In genomic region chr11:106122221-106122620, GRCm38 (mm10) we compare ENCODE assay signal across 16 mouse cellular contexts. TPM values are rescaled to one million over a fixed set of nuclear protein-coding genes. Genes with fewer than 3 reads are reported as not detected.
A peak's percentile ranks its signal among the peaks of the same experiment; 100 is the strongest.
DNase-seq lines count a peak whose midpoint lies in the region; ATAC-seq and TF ChIP-seq lines count a peak whose summit lies in the region.
"Had no signal": no experiment of that assay in that cellular context is flagged by ENCODE, and none has a peak within 500 bp of the region (broad histone marks: within the 10 kb centered on the region; RNA-seq: fewer than 3 reads in every experiment).

No protein-coding gene starts in this region.

- H3K36me3 ChIP-seq in kidney, embryonic 16.5 days (ENCODE audit: insufficient read depth, low read length), result peaks cover 47% of the 10 kb centered on the region
- H3K36me3 ChIP-seq in macrophage (ENCODE audit: inconsistent target), result peaks cover 27% of the 10 kb centered on the region; the same call in 1 of the 2 replicates
- peaks cover 29% of the 10 kb centered on the region for H3K36me3 ChIP-seq in forebrain, postnatal 0 days (ENCODE audit: insufficient read depth)

- H3K9ac ChIP-seq in kidney, embryonic 16.5 days (replicated peaks; ENCODE audit: low read length), result no peak overlapping the region
- H3K9ac ChIP-seq in forebrain, postnatal 0 days, result no peak overlapping the region
- H3K9ac ChIP-seq: embryonic facial prominence, embryonic 12.5 days; forebrain, embryonic 15.5 days; hindbrain, embryonic 14.5 days; limb, embryonic 12.5 days; midbrain, embryonic 12.5 days had no signal

- no peak overlapping the region for H3K4me3 ChIP-seq in kidney, embryonic 16.5 days (ENCODE audit: low read length)
- H3K4me3 ChIP-seq in bone marrow, adult 2 months (replicated peaks; ENCODE audit: control insufficient read depth, low read depth, low read length), result no peak overlapping the region
- no peak overlapping the region for H3K4me3 ChIP-seq in macrophage (ENCODE audit: inconsistent target)
- no peak overlapping the region for H3K4me3 ChIP-seq in forebrain, postnatal 0 days (ENCODE audit: low read depth, low read length)
- no peak overlapping the region for H3K4me3 ChIP-seq in cerebellum, adult 2 months (replicated peaks; ENCODE audit: insufficient read depth, low read depth, low read length)
- H3K4me3 ChIP-seq: embryonic facial prominence, embryonic 12.5 days; forebrain, embryonic 15.5 days; limb, embryonic 12.5 days; midbrain, embryonic 12.5 days had no signal

- no peak for DNase-seq in kidney, postnatal 4 days
- DNase-seq in forebrain, postnatal 0 days, result no peak
- no peak for DNase-seq in cerebellum, adult 2 months
- DNase-seq: cerebellum, adult 11 months; right cerebral cortex, postnatal 4 days had no signal

- H3K4me2 ChIP-seq in kidney, embryonic 16.5 days (replicated peaks; ENCODE audit: low read depth, low read length), result no peak overlapping the region
- H3K4me2 ChIP-seq in forebrain, postnatal 0 days (ENCODE audit: low read depth), result no peak overlapping the region
- H3K4me2 ChIP-seq: embryonic facial prominence, embryonic 12.5 days; forebrain, embryonic 15.5 days; hindbrain, embryonic 14.5 days; limb, embryonic 12.5 days; midbrain, embryonic 12.5 days had no signal

- H3K4me1 ChIP-seq in kidney, embryonic 16.5 days (ENCODE audit: insufficient read depth, low read length), result no peaks in the 10 kb centered on the region
- peaks cover 1% of the 10 kb centered on the region; the same call in 1 of the 2 replicates for H3K4me1 ChIP-seq in bone marrow, adult 2 months (ENCODE audit: control insufficient read depth, insufficient read depth, low read length)
- H3K4me1 ChIP-seq in forebrain, postnatal 0 days (ENCODE audit: insufficient read depth), result no peaks in the 10 kb centered on the region
- H3K4me1 ChIP-seq in cerebellum, adult 2 months (ENCODE audit: control insufficient read depth, insufficient read depth, low read length), result peaks cover 6% of the 10 kb centered on the region; the same call in 1 of the 2 replicates
- H3K4me1 ChIP-seq: embryonic facial prominence, embryonic 12.5 days; forebrain, embryonic 15.5 days; limb, embryonic 12.5 days; midbrain, embryonic 12.5 days had no signal

- TF ChIP-seq CTCF in bone marrow, adult 2 months (IDR thresholded peaks at IDR 0.05; ENCODE audit: control insufficient read depth, insufficient read depth, low read length), result no peak
- TF ChIP-seq CTCF in forebrain, postnatal 0 days (IDR thresholded peaks at IDR 0.05; ENCODE audit: low read depth), result no peak
- no peak for TF ChIP-seq CTCF in cerebellum, adult 2 months (IDR thresholded peaks at IDR 0.05; ENCODE audit: borderline replicate concordance, insufficient read depth, low read depth, low read length)

- 95% methylated on average over 5 of the region's 5 CpGs for WGBS in kidney, embryonic 16.5 days
- 64% methylated on average over 5 of the region's 5 CpGs for WGBS in bone marrow, adult 2 months
- 88% methylated on average over 5 of the region's 5 CpGs for WGBS in macrophage (ENCODE audit: missing documents)
- 95% methylated on average over 5 of the region's 5 CpGs for WGBS in forebrain, postnatal 0 days
- WGBS in cerebellum, adult 2 months, result over 99% methylated on average over 5 of the region's 5 CpGs

- H3K27ac ChIP-seq in kidney, embryonic 16.5 days (ENCODE audit: low read length), result peak overlapping the region; percentile 4; the same call in 1 of the 2 replicates
- H3K27ac ChIP-seq in bone marrow, adult 2 months (ENCODE audit: control insufficient read depth, insufficient read depth, low read depth, low read length, poor library complexity), result peak overlapping the region; percentile 83
- peak overlapping the region; percentile 77 for H3K27ac ChIP-seq in macrophage
- H3K27ac ChIP-seq in forebrain, postnatal 0 days (ENCODE audit: low read depth, low read length), result no peak overlapping the region
- H3K27ac ChIP-seq in cerebellum, adult 2 months (ENCODE audit: insufficient read depth, low read length), result no peak overlapping the region
- H3K27ac ChIP-seq: embryonic facial prominence, embryonic 12.5 days; forebrain, embryonic 15.5 days; hindbrain, embryonic 14.5 days; limb, embryonic 12.5 days; midbrain, embryonic 12.5 days had no signal

- no peak for ATAC-seq in kidney, embryonic 16.5 days (ENCODE audit: low FRiP score, low TSS enrichment)
- ATAC-seq in CD4-positive, CD25-positive, alpha-beta regulatory T cell, adult 4 months, result peak; percentile 27
- ATAC-seq in forebrain, postnatal 0 days, result no peak
- ATAC-seq: forebrain, embryonic 15.5 days had no signal

- no peaks in the 10 kb centered on the region for H3K9me3 ChIP-seq in kidney, embryonic 16.5 days (ENCODE audit: low read length)
- H3K9me3 ChIP-seq in forebrain, postnatal 0 days (ENCODE audit: low read length), result no peaks in the 10 kb centered on the region
- H3K9me3 ChIP-seq: embryonic facial prominence, embryonic 12.5 days; forebrain, embryonic 15.5 days; limb, embryonic 12.5 days; midbrain, embryonic 12.5 days had no signal

- TF ChIP-seq POLR2A in bone marrow, adult 2 months (IDR thresholded peaks at IDR 0.05; ENCODE audit: borderline replicate concordance, control insufficient read depth, low read depth, low read length), result no peak
- TF ChIP-seq POLR2A in cerebellum, adult 2 months (IDR thresholded peaks at IDR 0.05; ENCODE audit: borderline replicate concordance, insufficient read depth, low read length), result no peak

- no peaks in the 10 kb centered on the region for H3K27me3 ChIP-seq in kidney, embryonic 16.5 days (ENCODE audit: insufficient read depth, low read length)
- no peaks in the 10 kb centered on the region for H3K27me3 ChIP-seq in forebrain, postnatal 0 days (ENCODE audit: insufficient read depth, low read length)
- H3K27me3 ChIP-seq in cerebellum, adult 2 months (ENCODE audit: control insufficient read depth, insufficient read depth, low read length), result no peaks in the 10 kb centered on the region
- H3K27me3 ChIP-seq: embryonic facial prominence, embryonic 12.5 days; forebrain, embryonic 15.5 days; limb, embryonic 12.5 days; midbrain, embryonic 12.5 days had no signal

- peaks cover 83% of the 10 kb centered on the region for H3K79me2 ChIP-seq in macrophage (ENCODE audit: inconsistent target)

RNA-seq across cellular contexts. Expression of gene Map3k3, which starts 37.8 kb away (rescaled TPM):
- polyA plus RNA-seq in kidney, embryonic 16.5 days (2015; fragmentation: Nextera tagmentation; extraction: Ambion mirVana), result 12.7 and 22.6 TPM in 2 replicates
- 10 to 100 TPM; 30.1 to 37.1 TPM for polyA plus RNA-seq in CD4-positive, CD25-positive, alpha-beta regulatory T cell, adult 4 months (2017; shearing (Covaris generic))
- 7.3 and 14.4 TPM in 2 replicates for polyA plus RNA-seq in bone marrow, adult 2 months (2011; ENCODE audit: insufficient read depth, insufficient read length, low replicate concordance, missing spikeins)
- 100 to 1,000 TPM in 18 of 26 experiments, 10 to 100 TPM in 8; 57.7 to 179 (median 131) TPM for total RNA-seq in macrophage (2018; cell fraction: chromatin; rRNA removed)
- total RNA-seq in macrophage (2018; cell fraction: cytosol; rRNA removed), result 10 to 100 TPM; 43.2 to 66.4 (median 60.0) TPM
- 100 to 1,000 TPM in 8 of 26 experiments, 10 to 100 TPM in 18; 44.3 to 138 (median 89.0) TPM for total RNA-seq in macrophage (2018; cell fraction: nucleus; rRNA removed)
- polyA plus RNA-seq in macrophage (2018), result 47.7 to 51.9 TPM (median 49.8 TPM) in 3 replicates
- 29.2 and 32.9 TPM in 2 replicates for total RNA-seq in forebrain, postnatal 0 days (2014; rRNA removed)
- polyA plus RNA-seq in forebrain, postnatal 0 days (2015; fragmentation: Nextera tagmentation; extraction: Ambion mirVana), result 6.7 and 8.5 TPM in 2 replicates
- polyA plus RNA-seq in cerebellum, adult 2 months (2012; rRNA removed), result 33.8 and 34.0 TPM in 2 replicates

RNA-seq across cellular contexts. Expression of gene Gm10840, which starts 38.4 kb away (rescaled TPM):
- not detected in 2 replicates for polyA plus RNA-seq in kidney, embryonic 16.5 days (2015; fragmentation: Nextera tagmentation; extraction: Ambion mirVana)
- not detected for polyA plus RNA-seq in CD4-positive, CD25-positive, alpha-beta regulatory T cell, adult 4 months (2017; shearing (Covaris generic))
- polyA plus RNA-seq in bone marrow, adult 2 months (2011; ENCODE audit: insufficient read depth, insufficient read length, low replicate concordance, missing spikeins), result not detected in 2 replicates
- total RNA-seq in macrophage (2018; cell fraction: chromatin; rRNA removed), result not detected
- not detected for total RNA-seq in macrophage (2018; cell fraction: cytosol; rRNA removed)
- total RNA-seq in macrophage (2018; cell fraction: nucleus; rRNA removed), result not detected
- polyA plus RNA-seq in macrophage (2018), result not detected in 3 replicates
- total RNA-seq in forebrain, postnatal 0 days (2014; rRNA removed), result not detected in 2 replicates
- 0.67 and 0.82 TPM in 2 replicates for polyA plus RNA-seq in forebrain, postnatal 0 days (2015; fragmentation: Nextera tagmentation; extraction: Ambion mirVana)
- polyA plus RNA-seq in cerebellum, adult 2 months (2012; rRNA removed), result not detected in 2 replicates
- total RNA-seq: adrenal gland, adult 2 months had no signal
- polyA plus RNA-seq: adrenal gland, adult 2 months; embryonic facial prominence, embryonic 12.5 days; hindbrain, embryonic 14.5 days; large intestine, adult 2 months; limb, embryonic 12.5 days had no signal

RNA-seq across cellular contexts. Expression of gene Limd2, which starts 38.4 kb away (rescaled TPM):
- polyA plus RNA-seq in kidney, embryonic 16.5 days (2015; fragmentation: Nextera tagmentation; extraction: Ambion mirVana), result 207 and 214 TPM in 2 replicates
- polyA plus RNA-seq in CD4-positive, CD25-positive, alpha-beta regulatory T cell, adult 4 months (2017; shearing (Covaris generic)), result 100 to 1,000 TPM; 597 to 715 TPM
- polyA plus RNA-seq in bone marrow, adult 2 months (2011; ENCODE audit: insufficient read depth, insufficient read length, low replicate concordance, missing spikeins), result 45.8 and 98.2 TPM in 2 replicates
- 100 to 1,000 TPM in 1 of 26 experiments, 10 to 100 TPM in 24, 1 to 10 TPM in 1; 8.2 to 112 (median 31.2) TPM for total RNA-seq in macrophage (2018; cell fraction: chromatin; rRNA removed)
- 100 to 1,000 TPM in 13 of 26 experiments, 10 to 100 TPM in 13; 45.0 to 294 (median 129) TPM for total RNA-seq in macrophage (2018; cell fraction: cytosol; rRNA removed)
- 100 to 1,000 TPM in 7 of 26 experiments, 10 to 100 TPM in 19; 14.1 to 140 (median 60.6) TPM for total RNA-seq in macrophage (2018; cell fraction: nucleus; rRNA removed)
- polyA plus RNA-seq in macrophage (2018), result 74.9 to 122 TPM (median 80.3 TPM) in 3 replicates
- total RNA-seq in forebrain, postnatal 0 days (2014; rRNA removed), result 83.9 and 85.0 TPM in 2 replicates
- polyA plus RNA-seq in forebrain, postnatal 0 days (2015; fragmentation: Nextera tagmentation; extraction: Ambion mirVana), result 171 and 189 TPM in 2 replicates
- polyA plus RNA-seq in cerebellum, adult 2 months (2012; rRNA removed), result 36.1 and 41.1 TPM in 2 replicates

RNA-seq across cellular contexts. Expression of gene Taco1, which starts 56.4 kb away (rescaled TPM):
- polyA plus RNA-seq in kidney, embryonic 16.5 days (2015; fragmentation: Nextera tagmentation; extraction: Ambion mirVana), result 13.0 and 13.2 TPM in 2 replicates
- polyA plus RNA-seq in CD4-positive, CD25-positive, alpha-beta regulatory T cell, adult 4 months (2017; shearing (Covaris generic)), result 10 to 100 TPM in 1 of 2 experiments, 1 to 10 TPM in 1; 7.4 to 18.0 TPM
- polyA plus RNA-seq in bone marrow, adult 2 months (2011; ENCODE audit: insufficient read depth, insufficient read length, low replicate concordance, missing spikeins), result 6.6 and 11.8 TPM in 2 replicates
- total RNA-seq in macrophage (2018; cell fraction: chromatin; rRNA removed), result 1 to 10 TPM; 1.9 to 8.9 (median 4.9) TPM
- 10 to 100 TPM in 11 of 26 experiments, 1 to 10 TPM in 15; 2.5 to 14.2 (median 9.2) TPM for total RNA-seq in macrophage (2018; cell fraction: cytosol; rRNA removed)
- total RNA-seq in macrophage (2018; cell fraction: nucleus; rRNA removed), result 10 to 100 TPM in 2 of 26 experiments, 1 to 10 TPM in 24; 2.4 to 11.2 (median 5.4) TPM
- 9.9 to 15.0 TPM (median 13.6 TPM) in 3 replicates for polyA plus RNA-seq in macrophage (2018)
- total RNA-seq in forebrain, postnatal 0 days (2014; rRNA removed), result 17.4 and 18.1 TPM in 2 replicates
- 2.9 and 5.0 TPM in 2 replicates for polyA plus RNA-seq in forebrain, postnatal 0 days (2015; fragmentation: Nextera tagmentation; extraction: Ambion mirVana)
- 14.3 and 17.7 TPM in 2 replicates for polyA plus RNA-seq in cerebellum, adult 2 months (2012; rRNA removed)

Comparison
In these comparisons a context has a peak if more than half of its experiments do, and no peak if none do; other contexts are left out.
1. H3K27ac ChIP-seq: peak in kidney, embryonic 16.5 days (single experiment), bone marrow, adult 2 months (single experiment) and macrophage (single experiment); none in forebrain, postnatal 0 days (single experiment) and cerebellum, adult 2 months (single experiment).